Mouse (Mus musculus): Measurements from ENCODE around the gene Cyb5d1.

Cyb5d1 gene

GRCm38 (mm10) chr11:69379600-69379999 is 15.8 kb downstream of the Cyb5d1 start:
- no peak for DNase-seq (ENCODE audit: low spot score in 2 of 2)

- no peak for DNase-seq (ENCODE audit: low spot score in 2 of 2)
Observed at GRCm38 (mm10) chr11:69377766-69378165, 17.7 kb downstream of the Cyb5d1 start.

GRCm38 (mm10) chr11:69375646-69376045 is 19.8 kb downstream of the Cyb5d1 start:
- DNase-seq (ENCODE audit: low spot score in 2 of 2): no peak

- peak in 1 of 2 experiments; percentile 60 for DNase-seq (ENCODE audit: low spot score in 2 of 2)
Observed at GRCm38 (mm10) chr11:69373223-69373965, 22.0 kb downstream of the Cyb5d1 start.

GRCm38 (mm10) chr11:69372780-69373170 is 22.7 kb downstream of the Cyb5d1 start:
- DNase-seq (ENCODE audit: low spot score in 2 of 2): no peak

GRCm38 (mm10) chr11:69372056-69372779 is 23.2 kb downstream of the Cyb5d1 start:
- DNase-seq (ENCODE audit: low spot score in 2 of 2): no peak

GRCm38 (mm10) chr11:69371601-69372000 is 23.8 kb downstream of the Cyb5d1 start:
- DNase-seq (ENCODE audit: low spot score in 2 of 2): no peak

- DNase-seq (ENCODE audit: low spot score in 2 of 2): no peak
Observed at GRCm38 (mm10) chr11:69370817-69371215, 24.6 kb downstream of the Cyb5d1 start.

GRCm38 (mm10) chr11:69369990-69370816 is 25.2 kb downstream of the Cyb5d1 start:
- DNase-seq (ENCODE audit: low spot score in 2 of 2): no peak

GRCm38 (mm10) chr11:69369215-69369989 is 26.0 kb downstream of the Cyb5d1 start, which contains the start of gene Chd3:
Gene Chd3 (minus strand): TSS chr11:69369406.
- no peak for DNase-seq (ENCODE audit: low spot score in 2 of 2)

GRCm38 (mm10) chr11:69368356-69369214 is 26.8 kb downstream of the Cyb5d1 start:
- DNase-seq (ENCODE audit: low spot score in 2 of 2): peak; percentile 36 to 40

- DNase-seq (ENCODE audit: low spot score in 2 of 2): peak in 1 of 2 experiments; percentile 52
Observed at GRCm38 (mm10) chr11:69367616-69368355, 27.6 kb downstream of the Cyb5d1 start.

GRCm38 (mm10) chr11:69366855-69367615 is 28.4 kb downstream of the Cyb5d1 start:
- DNase-seq (ENCODE audit: low spot score in 2 of 2): peak in 1 of 2 experiments; percentile 27

- peak; percentile 89 for DNase-seq (ENCODE audit: low spot score in 2 of 2)
Observed at GRCm38 (mm10) chr11:69366157-69366854, 29.1 kb downstream of the Cyb5d1 start.

- no peak for DNase-seq (ENCODE audit: low spot score in 2 of 2)
Observed at GRCm38 (mm10) chr11:69365722-69366121, 29.7 kb downstream of the Cyb5d1 start.

- DNase-seq (ENCODE audit: low spot score in 2 of 2): peak; percentile 46 to 59
Observed at GRCm38 (mm10) chr11:69364910-69365309, 30.5 kb downstream of the Cyb5d1 start.

- DNase-seq (ENCODE audit: low spot score in 2 of 2): no peak
Observed at GRCm38 (mm10) chr11:69364376-69364775, 31.1 kb downstream of the Cyb5d1 start.

GRCm38 (mm10) chr11:69362479-69362878 is 33.0 kb downstream of the Cyb5d1 start:
- DNase-seq (ENCODE audit: low spot score in 2 of 2): no peak
